Mouse (Mus musculus) kidney, postnatal 14 days (tissue): ENCODE measurements at regions not wholly inside any gene's neighbourhood (a gene's known extent, or its start where the extent isn't known, plus 50 kb on each side); places are given as distances from the start of the nearest gene placed in this dataset.

Experiments used
- DNase-seq: peaks from one replicate; pipeline ENCODE4 v3.0.0; 2022; ENCODE audit warnings: mixed read lengths

DNA sequence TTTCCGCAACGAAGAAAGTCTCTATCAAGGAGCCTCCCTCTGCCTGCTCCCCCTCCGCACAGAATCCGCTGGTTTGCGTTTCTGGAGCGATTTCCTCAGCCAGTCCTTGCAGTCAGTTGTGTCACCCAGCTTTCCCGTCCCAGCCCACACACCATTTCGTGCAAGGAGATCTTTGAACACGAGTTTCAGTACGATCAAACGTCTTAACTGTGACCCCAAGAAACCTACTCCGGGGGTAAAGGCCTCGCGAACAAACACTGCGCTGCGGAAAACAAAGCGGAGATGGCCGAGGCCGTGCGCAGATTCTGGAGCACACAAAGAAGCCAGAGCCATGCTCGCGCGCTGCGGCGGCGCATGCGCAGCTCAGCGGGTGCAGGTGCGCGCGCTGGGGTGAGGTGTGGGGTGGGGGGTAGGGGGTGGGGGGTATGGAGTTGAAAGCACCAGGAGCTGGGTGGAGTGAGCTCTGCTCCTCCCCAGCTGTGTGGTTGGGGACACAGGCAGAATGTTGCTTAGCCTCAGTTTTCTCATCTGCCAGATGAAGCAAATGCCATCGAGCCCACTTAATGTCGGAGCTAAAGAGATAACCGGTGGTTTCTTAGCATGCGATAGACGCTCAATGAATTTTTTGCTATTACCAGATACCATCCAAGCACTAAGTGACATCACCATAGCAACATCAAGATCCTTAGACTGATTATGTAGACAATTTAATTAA lies 52.8 kb upstream of the Nfe2l3 start:
- peak; percentile 46 for DNase-seq

GRCm38 (mm10) chr6:51380275-51380575 lies 52.2 kb upstream of the Nfe2l3 start:
- no peak for DNase-seq

GRCm38 (mm10) chr6:51381465-51381864 lies 51.0 kb upstream of the Nfe2l3 start:
- DNase-seq, result peak; percentile 20
